Mouse (Mus musculus) midbrain, embryonic 13.5 days (tissue): ENCODE data around the gene Thpo. TPM values are rescaled to one million over a fixed set of nuclear protein-coding genes. Genes with fewer than 3 reads are reported as not detected.

ENCODE experiments used
- ATAC-seq: fragments of 200-750 bp; cut with Nextera tagmentation; 2 replicates; pipeline ENCODE4 v1.8.0; 2017; ENCODE audit warnings: mild to moderate bottlenecking, moderate TSS enrichment, moderate library complexity
- H3K27ac ChIP-seq: fragments of 300-500 bp; sonication (generic); 2 replicates; pipeline ENCODE4 v1.5.1; 2015; ENCODE audit warnings: inconsistent platforms, mild to moderate bottlenecking, moderate library complexity
- H3K27me3 ChIP-seq: fragments of 300-500 bp; sonication (generic); 2 replicates; pipeline ENCODE4 v1.6.1; 2015; ENCODE audit warnings: mild to moderate bottlenecking, inconsistent platforms
- H3K36me3 ChIP-seq: fragments of 300-500 bp; sonication (generic); 2 replicates; pipeline ENCODE4 v1.6.1; 2015; ENCODE audit warnings: mild to moderate bottlenecking, inconsistent platforms
- H3K4me1 ChIP-seq: fragments of 300-500 bp; sonication (generic); replicated peaks from 2 replicates; pipeline ENCODE4 v1.6.1; 2015; ENCODE audit warnings: inconsistent platforms
- H3K4me2 ChIP-seq: fragments of 300-500 bp; sonication (generic); replicated peaks from 2 replicates; pipeline ENCODE4 v1.6.1; 2015; ENCODE audit warnings: moderate library complexity, mild to moderate bottlenecking, inconsistent platforms
- H3K4me3 ChIP-seq: fragments of 300-500 bp; sonication (generic); replicated peaks from 2 replicates; pipeline ENCODE4 v1.5.1; 2015; ENCODE audit warnings: mild to moderate bottlenecking, inconsistent platforms
- H3K9ac ChIP-seq: fragments of 300-500 bp; sonication (generic); replicated peaks from 2 replicates; pipeline ENCODE4 v1.6.1; 2015; ENCODE audit warnings: mild to moderate bottlenecking, inconsistent platforms
- H3K9me3 ChIP-seq: fragments of 300-500 bp; sonication (generic); 2 replicates; pipeline ENCODE4 v1.6.1; 2016; ENCODE audit warnings: mild to moderate bottlenecking, inconsistent platforms
- WGBS: fragments of 180-500 bp; shearing (Covaris S2); methylation state at CpG from one replicate; pipeline ENCODE4 v1.1.7; 2015; 5-methylcytosine and 5-hydroxymethylcytosine counted together
- polyA plus RNA-seq: library from polyadenylated mRNA; unstranded; fragments of >200 nt; fragmentation: Nextera tagmentation; extraction: Ambion mirVana; gene quantifications from 2 replicates; pipeline ENCODE4 v1.2.1, GENCODE M21; 2015

Thpo gene
- polyA plus RNA-seq, 1 experiment from 2014 or later = 1.4 TPM

DNA sequence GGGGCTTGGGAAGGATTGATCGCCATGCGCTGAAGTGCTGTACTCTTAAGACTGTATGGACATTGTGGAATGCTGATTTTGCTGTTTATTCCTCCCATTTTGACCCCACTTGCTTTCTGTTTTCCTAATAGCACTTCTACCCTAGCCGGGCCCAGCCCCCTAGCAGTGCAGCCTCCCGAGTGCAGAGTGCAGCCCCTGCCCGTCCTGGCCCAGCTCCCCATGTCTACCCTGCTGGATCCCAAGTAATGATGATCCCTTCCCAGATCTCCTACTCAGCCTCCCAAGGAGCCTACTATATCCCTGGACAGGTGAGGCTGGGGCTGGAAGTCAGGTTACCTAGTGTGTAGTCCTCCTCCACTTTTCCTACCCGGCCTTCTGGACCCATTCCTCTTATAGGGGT is 59.1 kb downstream of the Thpo start:
- Histone ChIP-seq H3K36me3 (peaks cover 58% of the 10 kb centered on the region), H3K27ac (no peak overlapping the region), H3K9ac (0 out of 2 replicates have a peak overlapping the region, but pooled peaks have one; percentile 98), H3K27me3 (no peaks in the 10 kb centered on the region), H3K4me3 (0 out of 2 replicates have a peak overlapping the region, but pooled peaks have one; percentile 7), H3K9me3 (no peaks in the 10 kb centered on the region), H3K4me2 (0 out of 2 replicates have a peak overlapping the region, but pooled peaks have one; percentile 98), H3K4me1 (peaks cover 24% of the 10 kb centered on the region)
- no peak for ATAC-seq
- WGBS = 96% methylated on average over 6 of the region's 6 CpGs

Other genes starting within 250 kb of the Thpo start
- 105 and 111 TPM in 2 replicates for gene Eif2b5, start 235.7 kb downstream of the Thpo start, polyA plus RNA-seq
- 44.0 and 49.1 TPM in 2 replicates for gene Dvl3, start 217.5 kb downstream of the Thpo start, polyA plus RNA-seq
- 1,112 and 1,165 TPM in 2 replicates for gene Ap2m1, start 199.0 kb downstream of the Thpo start, polyA plus RNA-seq
- gene Abcf3, start 185.9 kb downstream of the Thpo start, polyA plus RNA-seq = 77.6 and 79.4 TPM in 2 replicates
- 9.9 and 11.9 TPM in 2 replicates for gene Vwa5b2, start 145.0 kb downstream of the Thpo start, polyA plus RNA-seq
- 14.9 and 15.1 TPM in 2 replicates for gene Eef1akmt4, start 122.9 kb downstream of the Thpo start, polyA plus RNA-seq
- gene Gm49333, start 122.9 kb downstream of the Thpo start, polyA plus RNA-seq = not detected in 2 replicates
- 40.6 and 43.5 TPM in 2 replicates for gene Alg3, start 122.8 kb downstream of the Thpo start, polyA plus RNA-seq
- 15.1 and 17.6 TPM in 2 replicates for gene Camk2n2, start 113.2 kb downstream of the Thpo start, polyA plus RNA-seq
- 12.1 TPM in 2 replicates for gene Ece2, start 104.7 kb downstream of the Thpo start, polyA plus RNA-seq
- 380 and 394 TPM in 2 replicates for gene Psmd2, start 82.9 kb downstream of the Thpo start, polyA plus RNA-seq
- gene Eif4g1, start 66.2 kb downstream of the Thpo start, polyA plus RNA-seq = 148 and 162 TPM in 2 replicates
- 35.7 and 37.3 TPM in 2 replicates for gene Fam131a, start 41.3 kb downstream of the Thpo start, polyA plus RNA-seq
- gene Polr2h, start 16.8 kb downstream of the Thpo start, polyA plus RNA-seq = 86.3 and 87.9 TPM in 2 replicates
- 20.6 and 32.0 TPM in 2 replicates for gene Clcn2, start 16.8 kb downstream of the Thpo start, polyA plus RNA-seq
- gene Chrd, start 1.4 kb downstream of the Thpo start, polyA plus RNA-seq = 3.8 and 4.3 TPM in 2 replicates